Mouse (Mus musculus): Measurements from ENCODE around the gene Cacna1a.

- TF ChIP-seq POLR2A (IDR thresholded peaks at IDR 0.05; ENCODE audit: control insufficient read depth in 1 of 2, insufficient read depth in 1 of 2, low read depth in 1 of 2, low read length in 2 of 2, poor library complexity in 1 of 2) (no peak), ZNF384 (IDR thresholded peaks at IDR 0.05; ENCODE audit: low read depth, low read length) (no peak)
Observed at GRCm38 (mm10) chr8:84395751-84396457, 7.7 kb downstream of the Cacna1a start.

Data from MEL (cell line).